Mouse (Mus musculus): ENCODE results near the gene Scn9a. TPM values are rescaled to one million over a fixed set of nuclear protein-coding genes. Genes with fewer than 3 reads are reported as not detected.

Gene Scn9a
- 1.1 and 2.1 TPM in 2 replicates for total RNA-seq (2021)
- long read RNA-seq, experiment 1: 0 reads
- long read RNA-seq, experiment 2, partial matches to known transcripts: 1 of 1 reads
- long read RNA-seq, experiment 2, other reads (novel, unspliced or antisense): 0 of 1 reads

DNA sequence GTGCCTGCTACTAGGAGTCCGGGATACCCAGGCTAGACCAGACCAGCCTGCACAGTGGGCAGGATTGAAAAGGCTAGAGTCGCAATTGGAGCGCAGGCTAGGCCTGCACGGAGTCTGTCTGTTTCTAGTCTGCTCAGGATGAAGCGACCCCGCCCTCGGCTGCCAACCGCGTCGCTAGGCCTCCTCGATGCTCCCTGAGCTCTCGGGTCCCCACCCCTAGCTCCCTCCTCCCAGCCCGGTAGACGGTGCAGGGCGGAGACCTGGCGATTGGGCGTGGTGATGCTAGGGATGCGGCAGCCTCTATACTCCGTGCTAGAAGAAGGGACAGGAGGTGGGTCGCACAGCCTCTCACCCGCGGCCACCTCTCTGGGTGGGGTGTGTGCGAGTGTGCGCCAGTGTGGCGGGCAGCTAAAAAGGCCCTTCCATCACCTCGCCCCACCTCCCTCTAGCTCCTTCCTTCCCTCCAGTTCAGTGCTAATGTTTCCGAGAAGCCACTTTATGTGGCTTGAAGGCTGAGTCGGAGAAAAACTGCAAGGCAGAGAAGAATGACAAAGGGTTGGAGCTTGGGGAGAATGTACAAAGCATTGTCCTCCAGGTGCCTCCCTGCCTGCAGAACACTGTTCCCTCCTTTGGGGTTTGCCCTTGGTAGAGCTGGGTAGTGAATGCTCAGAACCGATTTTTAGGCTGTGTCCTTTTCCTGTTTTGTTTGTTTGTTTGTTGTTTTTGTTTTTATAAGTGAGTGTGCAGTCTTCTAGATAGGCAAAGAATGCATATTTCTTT, at the start of gene Scn9a:
Scn9a (minus strand) TSS at position 383 of the 780 bp plus-strand sequence.
- peak; percentile 17 for DNase-seq

DNA sequence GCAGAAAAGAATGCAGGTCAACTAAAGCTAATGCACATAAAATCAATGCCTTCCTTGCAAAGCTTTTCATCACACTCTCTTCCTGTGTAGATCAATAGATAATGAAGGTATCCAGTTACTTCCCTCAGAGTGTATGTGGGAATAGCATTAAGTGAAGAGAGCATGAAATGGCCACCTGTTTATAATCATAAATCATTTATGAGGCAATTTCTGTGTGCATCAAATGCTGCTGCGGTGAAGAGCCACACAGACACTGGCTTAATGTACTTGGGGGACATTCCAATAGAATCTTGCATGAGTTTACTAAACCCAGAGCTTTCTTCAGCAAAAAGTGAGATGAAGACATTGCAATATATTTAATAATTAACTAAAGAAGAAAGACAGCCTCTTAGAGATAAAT, 27.2 kb upstream of the Scn9a start:
- DNase-seq: no peak

GRCm38 (mm10) chr2:66656430-66656829, 21.7 kb upstream of the Scn9a start:
- no peak for DNase-seq

- DNase-seq: no peak
Observed at GRCm38 (mm10) chr2:66655431-66655830, 20.7 kb upstream of the Scn9a start.

GRCm38 (mm10) chr2:66644384-66644783, 9.6 kb upstream of the Scn9a start:
- no peak for DNase-seq

GRCm38 (mm10) chr2:66632728-66633127, 2.0 kb downstream of the Scn9a start:
- DNase-seq: no peak

GRCm38 (mm10) chr2:66611091-66611490, 23.7 kb downstream of the Scn9a start:
- DNase-seq: no peak

DNA sequence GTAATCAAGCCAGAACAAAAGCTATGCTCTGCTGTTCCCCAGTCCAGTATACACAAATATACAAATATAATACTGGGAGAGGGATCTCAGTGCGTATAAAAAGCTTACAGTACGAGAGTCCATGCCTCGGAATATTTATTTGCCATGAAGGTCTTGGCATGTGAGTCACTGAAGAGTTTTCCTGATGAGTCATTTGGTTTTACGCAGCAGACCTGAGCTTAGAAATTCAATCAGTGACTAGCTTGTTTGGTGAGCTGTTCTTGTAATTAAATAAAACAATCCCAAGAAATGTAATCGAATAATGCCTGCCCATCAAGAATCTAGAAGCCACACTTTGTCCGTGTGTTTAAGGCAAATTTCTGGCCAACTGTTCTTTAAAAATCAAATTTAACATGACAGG, 37.4 kb downstream of the Scn9a start:
- peak; percentile 6 for DNase-seq

DNA sequence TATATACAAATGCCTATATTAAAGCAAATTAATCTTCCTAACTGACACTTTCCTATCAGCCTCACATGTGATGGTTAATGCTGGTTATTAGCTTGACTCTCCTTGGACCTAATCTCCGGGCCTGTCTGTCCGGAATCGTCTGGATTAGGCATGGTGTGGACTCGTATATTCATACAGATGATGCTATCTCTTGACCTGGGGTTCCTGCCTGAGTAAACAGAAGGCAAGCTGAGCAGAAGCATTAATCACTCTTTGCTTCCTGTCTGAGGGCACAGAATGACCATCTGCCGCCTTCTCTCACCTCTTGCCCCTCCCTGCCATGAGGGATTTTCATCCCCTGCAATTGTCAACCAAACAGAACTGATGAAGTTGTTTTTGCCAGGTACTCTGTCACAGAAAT, 38.6 kb downstream of the Scn9a start:
- no peak for DNase-seq

GRCm38 (mm10) chr2:66590151-66590550, 44.6 kb downstream of the Scn9a start:
- DNase-seq: no peak

DNA sequence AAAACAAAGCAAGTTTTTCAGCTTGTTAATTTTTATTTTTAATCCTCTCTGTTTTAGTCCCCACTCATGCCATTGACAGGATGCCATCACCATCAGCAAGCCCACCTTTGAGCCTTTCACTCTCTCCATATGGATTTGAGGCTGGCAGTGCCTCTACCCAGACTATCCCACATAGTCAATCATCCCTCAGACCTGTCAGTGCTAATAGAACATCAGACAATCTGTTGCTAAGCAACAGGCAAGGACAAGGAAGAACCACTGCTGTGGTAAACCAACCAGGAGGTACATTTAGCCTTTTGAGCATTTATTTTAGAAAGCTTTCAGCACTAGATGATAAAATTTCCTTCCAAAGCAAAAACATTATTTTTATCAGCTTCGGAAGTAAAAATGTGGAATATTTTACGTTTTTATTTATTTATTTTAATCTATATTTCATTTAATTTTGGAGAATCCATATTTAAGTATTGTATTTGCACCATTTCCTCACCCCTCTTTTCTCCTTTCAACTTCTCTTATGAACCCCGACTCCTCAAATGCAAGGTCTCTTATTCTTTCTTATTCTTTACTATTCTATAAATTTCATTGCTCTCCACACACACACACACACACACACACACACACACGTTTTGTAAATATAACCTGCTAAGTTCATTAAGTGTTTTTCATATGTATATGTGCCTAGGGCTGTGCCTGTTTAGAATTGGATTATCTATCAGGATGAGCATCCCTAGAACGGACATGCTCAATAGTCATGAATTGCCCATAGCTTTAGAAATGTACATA, 54.5 kb downstream of the Scn9a start:
- no peak for DNase-seq

GRCm38 (mm10) chr2:66548254-66548653, 86.5 kb downstream of the Scn9a start:
- DNase-seq: no peak

GRCm38 (mm10) chr2:66519966-66520365, 114.8 kb downstream of the Scn9a start:
- no peak for DNase-seq

GRCm38 (mm10) chr2:66511424-66511823, 123.3 kb downstream of the Scn9a start:
- DNase-seq: no peak

- DNase-seq: peak; percentile 5
Observed at GRCm38 (mm10) chr2:66508032-66508431, 126.7 kb downstream of the Scn9a start.

DNA sequence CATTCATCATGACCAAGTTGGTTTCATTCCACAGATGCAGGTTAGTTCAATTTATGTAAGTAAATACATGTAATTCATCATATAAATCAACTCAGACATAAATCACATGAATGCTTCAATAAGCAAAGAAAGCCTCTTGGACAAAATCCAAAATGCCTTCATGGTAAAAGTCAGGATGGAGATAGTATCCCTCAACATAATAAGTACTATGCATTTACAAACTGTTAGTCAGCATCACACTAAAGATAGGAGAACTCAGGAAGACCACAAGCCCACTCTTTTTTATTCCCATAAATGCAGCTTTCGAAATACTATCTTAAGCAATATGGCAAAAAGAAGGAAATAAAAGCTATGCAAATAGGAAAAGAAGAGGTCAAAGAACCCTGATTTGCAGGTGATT, 127.1 kb downstream of the Scn9a start:
- DNase-seq: no peak

GRCm38 (mm10) chr2:66502158-66502557, 132.6 kb downstream of the Scn9a start:
- no peak for DNase-seq

DNA sequence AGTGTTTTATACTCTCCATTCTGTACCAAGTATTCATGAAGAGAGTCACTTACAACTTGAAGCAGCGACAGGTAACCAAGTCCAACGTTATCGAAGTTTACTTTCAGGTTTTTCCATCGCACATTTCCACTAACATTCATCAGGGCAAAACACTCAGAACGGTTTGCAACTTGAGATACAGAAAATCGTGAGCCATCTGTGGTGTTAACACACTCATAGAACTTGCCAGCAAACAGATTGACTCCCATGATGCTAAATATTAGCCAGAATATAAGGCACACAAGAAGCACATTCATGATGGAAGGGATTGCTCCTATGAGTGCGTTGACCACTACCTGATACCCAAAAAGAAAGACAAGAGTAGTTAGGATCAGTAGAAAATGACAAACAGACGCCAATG, 140.2 kb downstream of the Scn9a start:
- no peak for DNase-seq

GRCm38 (mm10) chr2:66478395-66478794, 156.4 kb downstream of the Scn9a start:
- DNase-seq: no peak

GRCm38 (mm10) chr2:66473181-66473822, 161.5 kb downstream of the Scn9a start:
- peak; percentile 9 for DNase-seq

DNA sequence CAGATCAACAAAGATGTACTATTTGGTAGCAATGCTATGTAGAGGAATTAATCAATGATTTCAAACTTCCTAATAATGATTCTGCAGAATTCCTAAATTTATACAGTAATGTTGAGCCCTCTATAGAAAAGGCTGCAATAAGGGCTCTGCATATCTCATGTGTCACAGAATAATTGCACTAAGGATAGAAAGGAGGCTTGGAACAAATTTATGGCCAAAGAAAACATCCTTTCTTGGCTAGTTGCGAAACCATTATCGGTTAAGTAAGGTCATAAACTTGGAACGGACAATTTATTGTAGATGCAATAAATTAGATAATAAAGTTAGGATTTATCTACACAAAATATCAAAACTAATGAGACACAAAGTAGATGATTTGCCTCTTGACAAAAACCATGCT, 169.3 kb downstream of the Scn9a start:
- no peak for DNase-seq

- no peak for DNase-seq
Observed at GRCm38 (mm10) chr2:66464874-66465458, 169.8 kb downstream of the Scn9a start.
